Mouse (Mus musculus): ENCODE results near the gene Exoc3l2. TPM values are rescaled to one million over a fixed set of nuclear protein-coding genes. Genes with fewer than 3 reads are reported as not detected.

Gene Exoc3l2
- polyA plus RNA-seq, 1 experiment from 2014 or later: 1.2 TPM

- DNase-seq (ENCODE audit: low spot score) (no peak), ATAC-seq (replicated peaks; ENCODE audit: insufficient number of reproducible peaks, low FRiP score, low TSS enrichment, low read depth) (no peak)
- no peaks in the 10 kb centered on the region for H3K4me1 ChIP-seq (ENCODE audit: control insufficient read depth, insufficient read depth, low read length)
- no peak overlapping the region for H3K27ac ChIP-seq (replicated peaks; ENCODE audit: low read depth, low read length)
- H3K4me2 ChIP-seq (ENCODE audit: low read depth, low read length): no peak overlapping the region
- whole genome bisulfite sequencing: 51% methylated on average over 20 of the region's 20 CpGs
- no peak overlapping the region for H3K4me3 ChIP-seq (ENCODE audit: low read depth, low read length)
- no peaks in the 10 kb centered on the region for H3K9me3 ChIP-seq (replicated peaks; ENCODE audit: control insufficient read depth, low read length)
- no peak overlapping the region for H3K9ac ChIP-seq (replicated peaks; ENCODE audit: low read length)
- peaks cover 10% of the 10 kb centered on the region for H3K27me3 ChIP-seq (ENCODE audit: control insufficient read depth, insufficient read depth, low read length)
- H3K36me3 ChIP-seq (replicated peaks; ENCODE audit: control insufficient read depth, insufficient read depth, low read depth, low read length): no peaks in the 10 kb centered on the region
Measured at GRCm38 (mm10) chr7:19495521-19496213, 32.5 kb downstream of the Exoc3l2 start.

GRCm38 (mm10) chr7:19496214-19496555 lies 33.1 kb downstream of the Exoc3l2 start:
- Histone ChIP-seq H3K4me1 (ENCODE audit: control insufficient read depth, insufficient read depth, low read length) (no peaks in the 10 kb centered on the region), H3K27ac (replicated peaks; ENCODE audit: low read depth, low read length) (no peak overlapping the region), H3K9me3 (replicated peaks; ENCODE audit: control insufficient read depth, low read length) (no peaks in the 10 kb centered on the region), H3K27me3 (ENCODE audit: control insufficient read depth, insufficient read depth, low read length) (peaks cover 5% of the 10 kb centered on the region), H3K4me3 (ENCODE audit: low read depth, low read length) (no peak overlapping the region), H3K36me3 (replicated peaks; ENCODE audit: control insufficient read depth, insufficient read depth, low read depth, low read length) (no peaks in the 10 kb centered on the region), H3K4me2 (ENCODE audit: low read depth, low read length) (no peak overlapping the region), H3K9ac (replicated peaks; ENCODE audit: low read length) (no peak overlapping the region)
- no peak for ATAC-seq (replicated peaks; ENCODE audit: insufficient number of reproducible peaks, low FRiP score, low TSS enrichment, low read depth)
- WGBS: 48% methylated on average over 5 of the region's 5 CpGs
- DNase-seq (ENCODE audit: low spot score): no peak

- Histone ChIP-seq H3K36me3 (replicated peaks; ENCODE audit: control insufficient read depth, insufficient read depth, low read depth, low read length) (no peaks in the 10 kb centered on the region), H3K9ac (replicated peaks; ENCODE audit: low read length) (no peak overlapping the region), H3K9me3 (replicated peaks; ENCODE audit: control insufficient read depth, low read length) (no peaks in the 10 kb centered on the region), H3K27me3 (ENCODE audit: control insufficient read depth, insufficient read depth, low read length) (no peaks in the 10 kb centered on the region), H3K4me2 (ENCODE audit: low read depth, low read length) (no peak overlapping the region), H3K27ac (replicated peaks; ENCODE audit: low read depth, low read length) (no peak overlapping the region), H3K4me1 (ENCODE audit: control insufficient read depth, insufficient read depth, low read length) (no peaks in the 10 kb centered on the region), H3K4me3 (ENCODE audit: low read depth, low read length) (no peak overlapping the region)
- DNase-seq (ENCODE audit: low spot score): no peak
- no peak for ATAC-seq (replicated peaks; ENCODE audit: insufficient number of reproducible peaks, low FRiP score, low TSS enrichment, low read depth)
- WGBS: 66% methylated on average over 4 of the region's 4 CpGs
Measured at GRCm38 (mm10) chr7:19498326-19498725, 35.2 kb downstream of the Exoc3l2 start.

- no peaks in the 10 kb centered on the region for H3K9me3 ChIP-seq (replicated peaks; ENCODE audit: control insufficient read depth, low read length)
- no peak for ATAC-seq (replicated peaks; ENCODE audit: insufficient number of reproducible peaks, low FRiP score, low TSS enrichment, low read depth)
- 70% methylated on average over 12 of the region's 12 CpGs for WGBS
Measured at GRCm38 (mm10) chr7:19500420-19501363, 37.6 kb downstream of the Exoc3l2 start.

GRCm38 (mm10) chr7:19501658-19502057 lies 38.5 kb downstream of the Exoc3l2 start:
- Histone ChIP-seq H3K36me3 (replicated peaks; ENCODE audit: control insufficient read depth, insufficient read depth, low read depth, low read length) (no peaks in the 10 kb centered on the region), H3K4me1 (ENCODE audit: control insufficient read depth, insufficient read depth, low read length) (no peaks in the 10 kb centered on the region)
- 61% methylated on average over 4 of the region's 4 CpGs for WGBS

More at GRCm38 (mm10) chr7:19500420-19501363, 37.6 kb downstream of the Exoc3l2 start:
- Histone ChIP-seq H3K9ac (replicated peaks; ENCODE audit: low read length) (no peak overlapping the region), H3K27ac (replicated peaks; ENCODE audit: low read depth, low read length) (no peak overlapping the region), H3K36me3 (replicated peaks; ENCODE audit: control insufficient read depth, insufficient read depth, low read depth, low read length) (no peaks in the 10 kb centered on the region), H3K4me1 (ENCODE audit: control insufficient read depth, insufficient read depth, low read length) (no peaks in the 10 kb centered on the region), H3K4me2 (ENCODE audit: low read depth, low read length) (no peak overlapping the region), H3K4me3 (ENCODE audit: low read depth, low read length) (no peak overlapping the region), H3K27me3 (ENCODE audit: control insufficient read depth, insufficient read depth, low read length) (no peaks in the 10 kb centered on the region)
- DNase-seq (ENCODE audit: low spot score): no peak

GRCm38 (mm10) chr7:19503481-19504068 lies 40.4 kb downstream of the Exoc3l2 start:
- H3K27me3 ChIP-seq (ENCODE audit: control insufficient read depth, insufficient read depth, low read length): no peaks in the 10 kb centered on the region
- 37% methylated on average over 5 of the region's 5 CpGs for WGBS
- peak; percentile 72 for DNase-seq (ENCODE audit: low spot score)
- H3K4me1 ChIP-seq (ENCODE audit: control insufficient read depth, insufficient read depth, low read length): no peaks in the 10 kb centered on the region
- H3K9ac ChIP-seq (replicated peaks; ENCODE audit: low read length): no peak overlapping the region
- no peaks in the 10 kb centered on the region for H3K36me3 ChIP-seq (replicated peaks; ENCODE audit: control insufficient read depth, insufficient read depth, low read depth, low read length)
- no peak overlapping the region for H3K4me2 ChIP-seq (ENCODE audit: low read depth, low read length)
- no peak overlapping the region for H3K27ac ChIP-seq (replicated peaks; ENCODE audit: low read depth, low read length)
- no peaks in the 10 kb centered on the region for H3K9me3 ChIP-seq (replicated peaks; ENCODE audit: control insufficient read depth, low read length)
- no peak for ATAC-seq (replicated peaks; ENCODE audit: insufficient number of reproducible peaks, low FRiP score, low TSS enrichment, low read depth)
- H3K4me3 ChIP-seq (ENCODE audit: low read depth, low read length): no peak overlapping the region

More at GRCm38 (mm10) chr7:19501658-19502057, 38.5 kb downstream of the Exoc3l2 start:
- Histone ChIP-seq H3K4me3 (ENCODE audit: low read depth, low read length) (no peak overlapping the region), H3K4me2 (ENCODE audit: low read depth, low read length) (no peak overlapping the region), H3K9me3 (replicated peaks; ENCODE audit: control insufficient read depth, low read length) (no peaks in the 10 kb centered on the region), H3K27ac (replicated peaks; ENCODE audit: low read depth, low read length) (no peak overlapping the region), H3K9ac (replicated peaks; ENCODE audit: low read length) (no peak overlapping the region), H3K27me3 (ENCODE audit: control insufficient read depth, insufficient read depth, low read length) (no peaks in the 10 kb centered on the region)
- ATAC-seq (replicated peaks; ENCODE audit: insufficient number of reproducible peaks, low FRiP score, low TSS enrichment, low read depth): no peak
- no peak for DNase-seq (ENCODE audit: low spot score)

- ATAC-seq (replicated peaks; ENCODE audit: insufficient number of reproducible peaks, low FRiP score, low TSS enrichment, low read depth): no peak
Measured at GRCm38 (mm10) chr7:19506326-19506725, 43.2 kb downstream of the Exoc3l2 start.

More at GRCm38 (mm10) chr7:19506326-19506725, 43.2 kb downstream of the Exoc3l2 start:
- H3K9ac ChIP-seq (replicated peaks; ENCODE audit: low read length): peak overlapping the region; percentile 77; the same call in 1 of the 2 replicates
- H3K4me1 ChIP-seq (ENCODE audit: control insufficient read depth, insufficient read depth, low read length): no peaks in the 10 kb centered on the region; the same call in 1 of the 2 replicates
- DNase-seq (ENCODE audit: low spot score): peak; percentile 36
- 21% methylated on average over 6 of the region's 6 CpGs for WGBS
- no peak overlapping the region for H3K27ac ChIP-seq (replicated peaks; ENCODE audit: low read depth, low read length)
- H3K9me3 ChIP-seq (replicated peaks; ENCODE audit: control insufficient read depth, low read length): no peaks in the 10 kb centered on the region
- no peaks in the 10 kb centered on the region for H3K27me3 ChIP-seq (ENCODE audit: control insufficient read depth, insufficient read depth, low read length)
- H3K36me3 ChIP-seq (replicated peaks; ENCODE audit: control insufficient read depth, insufficient read depth, low read depth, low read length): no peaks in the 10 kb centered on the region
- H3K4me2 ChIP-seq (ENCODE audit: low read depth, low read length): no peak overlapping the region; the same call in 1 of the 2 replicates
- peak overlapping the region; percentile 77; the same call in 1 of the 2 replicates for H3K4me3 ChIP-seq (ENCODE audit: low read depth, low read length)

Data from embryonic facial prominence, embryonic 11.5 days (tissue).